Mouse (Mus musculus) CH12.LX (cell line): ENCODE measurements around the gene Ubl3.

Source experiments
- CTCF ChIP-seq, 2 experiments: IDR thresholded peaks in 1 of 2; conservative IDR thresholded peaks in 1 of 2; 2 replicates each; pipeline ENCODE4 v1.5.1; 2011 to 2012; ENCODE audit warnings: low read depth in 2 of 2, low read length in 2 of 2, improper control_type of control experiment in 1 of 2, inconsistent platforms in 1 of 2, mild to moderate bottlenecking in 1 of 2, moderate library complexity in 1 of 2
- POLR2A ChIP-seq: IDR thresholded peaks from 2 replicates; pipeline ENCODE4 v1.6.1; 2011; ENCODE audit warnings: low read depth, mild to moderate bottlenecking, improper control_type of control experiment, low read length

DNA sequence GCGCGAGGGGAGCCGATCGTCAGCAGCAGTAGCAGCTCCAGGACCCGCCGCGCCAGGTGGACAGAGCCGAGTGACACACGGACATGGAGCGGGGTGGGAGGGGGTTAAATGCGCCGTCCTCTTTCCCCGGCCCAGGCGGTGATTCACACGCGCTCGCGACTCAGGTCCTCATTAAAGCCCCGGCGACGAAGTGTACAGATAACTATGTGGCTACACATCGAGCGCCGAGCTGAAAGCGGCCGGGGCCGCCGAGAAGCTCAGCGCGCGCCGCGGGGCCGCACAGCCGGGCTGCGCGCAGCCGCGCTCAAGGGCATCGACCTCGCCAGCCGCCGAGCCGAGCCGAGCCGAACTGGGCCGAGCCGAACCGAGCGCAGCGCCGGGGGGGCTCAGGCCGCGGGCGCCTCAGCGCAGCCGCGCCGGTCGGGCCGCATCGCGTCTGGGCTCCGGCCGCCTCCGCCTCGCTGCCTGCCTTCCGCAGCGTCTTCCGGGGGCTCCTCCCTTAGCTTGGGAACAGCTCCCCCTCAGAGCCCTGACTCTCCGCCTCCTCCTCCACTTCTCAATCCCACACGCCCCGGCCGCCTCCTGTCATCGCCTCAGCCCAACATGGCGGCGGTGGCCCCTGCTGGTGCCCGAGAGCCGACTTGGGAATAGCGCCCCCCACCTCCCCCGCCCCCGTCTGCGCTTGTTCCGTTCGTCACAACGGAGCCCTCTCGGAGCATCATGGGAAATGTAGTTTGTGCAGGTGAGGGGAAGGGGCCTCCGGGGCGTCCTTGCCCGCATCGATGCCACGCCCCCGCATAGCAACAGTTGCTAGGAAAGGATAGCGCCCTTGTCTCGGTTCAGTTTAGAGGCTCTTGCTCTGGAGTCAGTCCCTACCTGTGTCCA is at the start of gene Ubl3:
- TF ChIP-seq CTCF (conservative IDR thresholded peaks at IDR 0.05 in 1 of 2, IDR thresholded peaks at IDR 0.05 in 1 of 2; ENCODE audit: low read depth in 2 of 2, low read length in 2 of 2) (peak in 1 of 2 experiments; percentile 35; a peak in 2 of 4 replicates), POLR2A (peak; percentile 80)
